Mouse (Mus musculus): ENCODE results near the gene Perp. TPM values are rescaled to one million over a fixed set of nuclear protein-coding genes. Genes with fewer than 3 reads are reported as not detected.

The Perp gene
- 0.97 TPM for total RNA-seq (2023)

GRCm38 (mm10) chr10:18844441-18845286 is at the start of gene Perp:
Perp (plus strand) TSS chr10:18845020.

Other genes with a start within 250 kb of the Perp start
- not detected for gene Arfgef3, start 101.1 kb upstream of the Perp start, total RNA-seq (2023)
- not detected for gene Gm4922, start 58.2 kb upstream of the Perp start, total RNA-seq (2023)
- gene Tnfaip3, start 170.6 kb downstream of the Perp start, total RNA-seq (2023): 2,493 TPM

Data from CD4-positive naive resting alpha-beta T cell, adult 76 days (primary cell).